17 mouse cellular contexts compared by ENCODE assay signal in the genomic region with DNA sequence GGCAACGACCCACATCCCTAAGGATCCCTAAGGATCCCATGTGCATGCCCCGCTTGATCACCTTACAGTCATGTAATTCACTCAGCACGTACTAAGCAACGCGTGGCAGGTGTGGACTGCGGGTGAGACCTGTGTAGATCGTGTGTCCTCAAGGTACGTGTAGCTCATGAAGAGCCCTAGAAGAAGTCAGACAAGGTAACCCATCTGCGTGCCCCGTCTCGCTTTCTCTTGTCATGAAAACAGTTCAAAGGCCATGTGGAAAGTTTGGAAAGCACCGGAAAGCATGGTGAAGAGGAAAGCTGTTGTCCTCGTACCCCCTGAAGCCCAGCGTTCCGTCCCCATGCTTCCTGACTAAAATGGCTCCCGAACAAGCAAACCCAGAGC. TPM values are rescaled to one million over a fixed set of nuclear protein-coding genes. Genes with fewer than 3 reads are reported as not detected.
DNase-seq lines count a peak whose midpoint lies in the region; ATAC-seq and TF ChIP-seq lines count a peak whose summit lies in the region.
"Had no signal": no experiment of that assay in that cellular context is flagged by ENCODE, and none has a peak within 500 bp of the region (broad histone marks: within the 10 kb centered on the region; RNA-seq: fewer than 3 reads in every experiment).

No protein-coding gene starts in this region.

- H3K9ac ChIP-seq in lung, embryonic 15.5 days, result no peak overlapping the region
- no peak overlapping the region for H3K9ac ChIP-seq in intestine, embryonic 14.5 days (ENCODE audit: low read length)
- H3K9ac ChIP-seq in liver, embryonic 11.5 days (ENCODE audit: low read depth, low read length), result no peak overlapping the region
- no peak overlapping the region for H3K9ac ChIP-seq in stomach, postnatal 0 days (ENCODE audit: low read length)
- H3K9ac ChIP-seq: hindbrain, embryonic 13.5 days; midbrain, embryonic 12.5 days; neural tube, embryonic 13.5 days had no signal

- peaks cover 79% of the 10 kb centered on the region for H3K4me1 ChIP-seq in lung, embryonic 15.5 days
- peaks cover 48% of the 10 kb centered on the region for H3K4me1 ChIP-seq in intestine, embryonic 14.5 days (replicated peaks; ENCODE audit: control insufficient read depth, insufficient read depth, low read length)
- H3K4me1 ChIP-seq in liver, embryonic 11.5 days (replicated peaks; ENCODE audit: control insufficient read depth, insufficient read depth, low read length), result peaks cover 53% of the 10 kb centered on the region
- H3K4me1 ChIP-seq in stomach, postnatal 0 days (replicated peaks; ENCODE audit: control insufficient read depth, insufficient read depth), result peaks cover 21% of the 10 kb centered on the region

- no peak overlapping the region for H3K4me2 ChIP-seq in lung, embryonic 15.5 days
- no peak overlapping the region for H3K4me2 ChIP-seq in intestine, embryonic 14.5 days (ENCODE audit: low read length)
- peak overlapping the region; percentile 48 for H3K4me2 ChIP-seq in liver, embryonic 11.5 days
- H3K4me2 ChIP-seq in stomach, postnatal 0 days (replicated peaks; ENCODE audit: low read depth), result peak overlapping the region; percentile 43; the same call in 1 of the 2 replicates
- H3K4me2 ChIP-seq: hindbrain, embryonic 13.5 days; midbrain, embryonic 12.5 days; neural tube, embryonic 13.5 days had no signal

- intact Hi-C loops in gastrocnemius, adult 2 months (cut with DNase I), result no loop called here

- H3K36me3 ChIP-seq in lung, embryonic 15.5 days, result no peaks in the 10 kb centered on the region
- H3K36me3 ChIP-seq in intestine, embryonic 14.5 days (ENCODE audit: control insufficient read depth, insufficient read depth, low read length), result no peaks in the 10 kb centered on the region
- no peaks in the 10 kb centered on the region; the same call in 1 of the 2 replicates for H3K36me3 ChIP-seq in liver, embryonic 11.5 days (ENCODE audit: control insufficient read depth, insufficient read depth, low read length)
- H3K36me3 ChIP-seq in stomach, postnatal 0 days (ENCODE audit: control insufficient read depth, insufficient read depth, low read length), result no peaks in the 10 kb centered on the region
- H3K36me3 ChIP-seq: hindbrain, embryonic 13.5 days; midbrain, embryonic 12.5 days; neural tube, embryonic 13.5 days had no signal

- H3K9me3 ChIP-seq in lung, embryonic 15.5 days, result no peaks in the 10 kb centered on the region
- H3K9me3 ChIP-seq in intestine, embryonic 14.5 days (ENCODE audit: control insufficient read depth, low read length), result no peaks in the 10 kb centered on the region
- no peaks in the 10 kb centered on the region for H3K9me3 ChIP-seq in liver, embryonic 11.5 days (ENCODE audit: control insufficient read depth, low read length)
- H3K9me3 ChIP-seq in stomach, postnatal 0 days (ENCODE audit: control insufficient read depth, low read length), result no peaks in the 10 kb centered on the region
- H3K9me3 ChIP-seq: hindbrain, embryonic 13.5 days; midbrain, embryonic 12.5 days; neural tube, embryonic 13.5 days had no signal

- TF ChIP-seq CTCF in stomach, postnatal 0 days (IDR thresholded peaks at IDR 0.05; ENCODE audit: low read depth), result no peak
- no peak for TF ChIP-seq CTCF in gastrocnemius, adult 2 months (IDR thresholded peaks at IDR 0.05)

- no peaks in the 10 kb centered on the region for H3K27me3 ChIP-seq in lung, embryonic 15.5 days
- H3K27me3 ChIP-seq in intestine, embryonic 14.5 days (replicated peaks; ENCODE audit: control insufficient read depth, insufficient read depth, low read length), result no peaks in the 10 kb centered on the region
- H3K27me3 ChIP-seq in liver, embryonic 11.5 days (replicated peaks; ENCODE audit: control insufficient read depth, insufficient read depth, low read length), result no peaks in the 10 kb centered on the region
- H3K27me3 ChIP-seq in stomach, postnatal 0 days (ENCODE audit: control insufficient read depth, insufficient read depth, low read length), result no peaks in the 10 kb centered on the region
- H3K27me3 ChIP-seq: hindbrain, embryonic 13.5 days; midbrain, embryonic 12.5 days; neural tube, embryonic 13.5 days had no signal

- WGBS in lung, embryonic 15.5 days, result 76% methylated on average over 16 of the region's 16 CpGs
- 87% methylated on average over 16 of the region's 16 CpGs for WGBS in intestine, embryonic 14.5 days
- whole genome bisulfite sequencing in liver, embryonic 11.5 days, result 85% methylated on average over 16 of the region's 16 CpGs
- 82% methylated on average over 16 of the region's 16 CpGs for WGBS in stomach, postnatal 0 days

- no peak for TF ChIP-seq EP300 in stomach, postnatal 0 days (optimal IDR thresholded peaks at IDR 0.05)

- H3K4me3 ChIP-seq in lung, embryonic 15.5 days, result no peak overlapping the region
- H3K4me3 ChIP-seq in intestine, embryonic 14.5 days (ENCODE audit: low read depth, low read length), result no peak overlapping the region
- no peak overlapping the region for H3K4me3 ChIP-seq in liver, embryonic 11.5 days (ENCODE audit: low read depth, low read length)
- H3K4me3 ChIP-seq in stomach, postnatal 0 days (ENCODE audit: low read depth, low read length), result no peak overlapping the region
- H3K4me3 ChIP-seq in gastrocnemius, adult 2 months, result no peak overlapping the region
- H3K4me3 ChIP-seq: hindbrain, embryonic 13.5 days; midbrain, embryonic 12.5 days; neural tube, embryonic 13.5 days had no signal

- peak overlapping the region; percentile 76 for H3K27ac ChIP-seq in lung, embryonic 15.5 days
- H3K27ac ChIP-seq in intestine, embryonic 14.5 days (ENCODE audit: low read depth), result no peak overlapping the region
- H3K27ac ChIP-seq in liver, embryonic 11.5 days (ENCODE audit: low read depth, low read length), result no peak overlapping the region
- no peak overlapping the region for H3K27ac ChIP-seq in stomach, postnatal 0 days (replicated peaks)
- H3K27ac ChIP-seq in gastrocnemius, adult 2 months, result no peak overlapping the region
- H3K27ac ChIP-seq: hindbrain, embryonic 13.5 days; midbrain, embryonic 12.5 days; neural tube, embryonic 13.5 days had no signal

- no peak for DNase-seq in lung, adult 18-20 months
- DNase-seq in intestine, embryonic 14.5 days (ENCODE audit: low spot score), result peak; percentile 51
- no peak for DNase-seq in liver, embryonic 11.5 days (ENCODE audit: low spot score)
- DNase-seq in stomach, postnatal 0 days (ENCODE audit: low spot score), result peak; percentile 15
- no peak for DNase-seq in ovary, postnatal 14 days (ENCODE audit: low spot score)
- DNase-seq in gastrocnemius, adult 2 months, result no peak
- DNase-seq: cerebellum, adult 11-12 months; cerebellum, postnatal 36 days; kidney, adult 11 months; kidney, postnatal 25 days; layer of hippocampus, adult 9-11 months; right cerebral cortex, postnatal 14 days had no signal

- ATAC-seq in lung, embryonic 15.5 days (ENCODE audit: borderline replicate concordance, extremely low read depth, low FRiP score, low TSS enrichment), result no peak
- no peak; the same call in 1 of the 2 replicates for ATAC-seq in intestine, embryonic 14.5 days (replicated peaks; ENCODE audit: low FRiP score, low TSS enrichment, low read depth)
- no peak for ATAC-seq in liver, embryonic 11.5 days (replicated peaks; ENCODE audit: low FRiP score)
- no peak for ATAC-seq in stomach, postnatal 0 days (ENCODE audit: low FRiP score, low TSS enrichment)
- ATAC-seq: forebrain, embryonic 14.5 days had no signal

RNA-seq across cellular contexts. Expression of a gene that starts 21.5 kb away (rescaled TPM):
- 24.2 and 29.4 TPM in 2 replicates for polyA plus RNA-seq in lung, embryonic 15.5 days (2015; fragmentation: Nextera tagmentation; extraction: Ambion mirVana)
- 41.6 and 43.0 TPM in 2 replicates for polyA plus RNA-seq in intestine, embryonic 14.5 days (2014; fragmentation: Nextera tagmentation; extraction: Ambion mirVana)
- 21.0 and 21.1 TPM in 2 replicates for polyA plus RNA-seq in liver, embryonic 11.5 days (2014; fragmentation: Nextera tagmentation; extraction: Ambion mirVana)
- polyA plus RNA-seq in stomach, postnatal 0 days (2015; fragmentation: Nextera tagmentation; extraction: Ambion mirVana), result 9.2 and 9.7 TPM in 2 replicates
- total RNA-seq in gastrocnemius, adult 2 months (2021), result 10 to 100 TPM in 1 of 2 experiments, 1 to 10 TPM in 1; 7.4 to 10.6 TPM

Comparison
In these comparisons a context has a peak if more than half of its experiments do, and no peak if none do; other contexts are left out.
1. H3K4me2 ChIP-seq: peak in liver, embryonic 11.5 days (single experiment) and stomach, postnatal 0 days (single experiment); none in lung, embryonic 15.5 days (single experiment) and intestine, embryonic 14.5 days (single experiment).
2. DNase-seq: peak in intestine, embryonic 14.5 days (single experiment) and stomach, postnatal 0 days (single experiment); none in lung, adult 18-20 months (0 of 2), liver, embryonic 11.5 days (single experiment), ovary, postnatal 14 days (single experiment) and gastrocnemius, adult 2 months (single experiment).